Mouse (Mus musculus) common myeloid progenitor, adult 5-6 weeks (primary cell): ENCODE results near the gene Tspan14. TPM values are rescaled to one million over a fixed set of nuclear protein-coding genes. Genes with fewer than 3 reads are reported as not detected.

ENCODE experiments used
- ATAC-seq: replicated peaks from 2 replicates; pipeline ENCODE4 v1.8.0; 2016; ENCODE audit warnings: low read depth, mild to moderate bottlenecking, moderate TSS enrichment, inconsistent platforms; ENCODE audit not compliant: poor library complexity, severe bottlenecking
- total RNA-seq: library from RNA; stranded (forward); fragments of 200-1000, 187-1606 nt; gene quantifications from 2 replicates; pipeline ENCODE4 v1.2.3, GENCODE M21; 2017

Tspan14 gene
- total RNA-seq, 1 experiment from 2014 or later, result 46.6 TPM

GRCm38 (mm10) chr14:40928897-40929296 lies 37.7 kb downstream of the Tspan14 start:
- ATAC-seq, result no peak

- no peak for ATAC-seq
Measured at GRCm38 (mm10) chr14:40927041-40927440, 39.6 kb downstream of the Tspan14 start.

- ATAC-seq, result peak; percentile 67
Measured at GRCm38 (mm10) chr14:40924378-40925113, 42.1 kb downstream of the Tspan14 start.

- ATAC-seq, result peak; percentile 11; the same call in 1 of the 2 replicates
Measured at GRCm38 (mm10) chr14:40921241-40921640, 45.4 kb downstream of the Tspan14 start.

GRCm38 (mm10) chr14:40919521-40919920 lies 47.1 kb downstream of the Tspan14 start:
- ATAC-seq, result peak; percentile 66

GRCm38 (mm10) chr14:40918477-40918876 lies 48.1 kb downstream of the Tspan14 start:
- ATAC-seq, result no peak

GRCm38 (mm10) chr14:40917632-40918031 lies 49.0 kb downstream of the Tspan14 start:
- ATAC-seq, result peak; percentile 63

- no peak for ATAC-seq
Measured at GRCm38 (mm10) chr14:40916667-40917066, 49.9 kb downstream of the Tspan14 start.

- ATAC-seq, result no peak
Measured at GRCm38 (mm10) chr14:40915838-40916237, 50.8 kb downstream of the Tspan14 start.

- no peak for ATAC-seq
Measured at GRCm38 (mm10) chr14:40914701-40915100, 51.9 kb downstream of the Tspan14 start.

GRCm38 (mm10) chr14:40913709-40914108 lies 52.9 kb downstream of the Tspan14 start:
- no peak for ATAC-seq

GRCm38 (mm10) chr14:40911529-40911928 lies 55.1 kb downstream of the Tspan14 start:
- ATAC-seq, result no peak

GRCm38 (mm10) chr14:40908763-40909162 lies 57.8 kb downstream of the Tspan14 start:
- no peak for ATAC-seq

GRCm38 (mm10) chr14:40906770-40907169 lies 59.8 kb downstream of the Tspan14 start:
- ATAC-seq, result peak; percentile 45

GRCm38 (mm10) chr14:40905813-40906212 lies 60.8 kb downstream of the Tspan14 start:
- ATAC-seq, result no peak

- ATAC-seq, result 0 out of 2 replicates have a peak, but pooled peaks have one; percentile 39
Measured at GRCm38 (mm10) chr14:40902307-40903055, 64.1 kb downstream of the Tspan14 start.

- no peak for ATAC-seq
Measured at GRCm38 (mm10) chr14:40900267-40900666, 66.3 kb downstream of the Tspan14 start.

GRCm38 (mm10) chr14:40897916-40898315 lies 68.7 kb downstream of the Tspan14 start:
- no peak for ATAC-seq

GRCm38 (mm10) chr14:40895681-40896080 lies 70.9 kb downstream of the Tspan14 start:
- no peak for ATAC-seq

GRCm38 (mm10) chr14:40894576-40895247 lies 71.9 kb downstream of the Tspan14 start:
- peak; percentile 92 for ATAC-seq

GRCm38 (mm10) chr14:40893884-40894283 lies 72.7 kb downstream of the Tspan14 start:
- ATAC-seq, result no peak
